Mouse (Mus musculus) bone marrow, adult 2 months (tissue): ENCODE results near the gene Olig3.

ENCODE experiments used
- CTCF ChIP-seq: fragments of 200-500 bp; IDR thresholded peaks from 2 replicates; pipeline ENCODE4 v1.5.1; 2011; ENCODE audit warnings: low read length, control low read depth; ENCODE audit not compliant: control insufficient read depth, insufficient read depth
- POLR2A ChIP-seq: fragments of 200-500 bp; IDR thresholded peaks from 2 replicates; pipeline ENCODE4 v1.6.1; 2011; ENCODE audit warnings: low read depth, mild to moderate bottlenecking, control low read depth, low read length, borderline replicate concordance; ENCODE audit not compliant: control insufficient read depth

DNA sequence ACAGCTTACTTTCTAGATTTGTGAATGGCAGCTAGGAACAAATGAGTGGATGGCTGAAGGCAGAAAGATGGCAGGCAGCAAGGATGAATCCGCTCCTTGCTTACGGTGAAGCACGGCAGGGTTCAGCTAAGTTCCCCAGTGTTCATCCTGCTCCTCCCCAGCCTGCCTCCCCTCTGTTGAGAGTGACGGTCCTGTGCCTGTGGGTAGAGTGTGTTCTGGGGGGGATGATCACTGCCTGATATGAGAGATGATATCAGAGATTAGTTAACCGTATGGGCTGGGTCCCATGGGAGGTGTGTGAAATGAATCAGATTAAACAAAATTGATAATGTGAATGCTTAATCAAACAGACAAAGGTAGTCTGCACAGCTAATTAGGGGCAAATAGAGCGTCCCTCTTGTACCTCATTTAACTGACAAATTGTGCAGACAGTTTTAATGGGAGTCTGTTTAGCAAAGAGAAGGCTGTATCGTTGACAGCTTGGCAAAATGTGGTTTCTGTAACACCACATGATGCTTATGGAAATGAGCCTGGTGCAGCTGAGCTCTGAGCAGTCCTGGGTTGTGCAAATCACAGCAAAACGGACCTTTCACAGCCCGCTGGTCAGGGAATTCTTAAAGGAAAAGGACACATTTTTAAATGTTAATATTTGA is 40.3 kb downstream of the Olig3 start:
- TF ChIP-seq CTCF = no peak
- TF ChIP-seq POLR2A = no peak
